In the genomic region with DNA sequence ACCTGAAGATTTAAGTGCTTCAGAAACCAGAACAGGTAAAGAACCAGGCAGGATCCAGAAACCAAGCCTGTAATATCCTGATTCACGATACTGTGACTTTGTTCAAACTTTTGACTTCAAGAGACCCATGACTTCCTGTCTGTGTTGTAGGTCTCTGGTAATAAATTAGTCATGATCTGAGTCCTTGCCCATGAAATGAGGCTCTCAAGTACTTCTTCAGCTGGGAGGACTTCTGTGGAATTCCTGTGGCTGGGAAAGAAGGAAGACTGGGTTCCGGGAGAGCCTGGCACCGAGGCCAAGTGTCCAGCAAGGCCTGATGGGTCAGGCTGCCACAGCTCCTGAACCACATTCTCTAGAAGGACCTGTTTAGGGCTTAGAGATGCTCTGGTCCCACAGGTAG, we compare ENCODE assay signal across 22 mouse cellular contexts. TPM values are rescaled to one million over a fixed set of nuclear protein-coding genes. Genes with fewer than 3 reads are reported as not detected.
DNase-seq lines count a peak whose midpoint lies in the region; ATAC-seq and TF ChIP-seq lines count a peak whose summit lies in the region.
"Had no signal": no experiment of that assay in that cellular context is flagged by ENCODE, and none has a peak within 500 bp of the region (broad histone marks: within the 10 kb centered on the region; RNA-seq: fewer than 3 reads in every experiment).

No protein-coding gene starts in this region.

- H3K36me3 ChIP-seq in lung, postnatal 0 days (ENCODE audit: insufficient read depth, low read length) = no peaks in the 10 kb centered on the region
- H3K36me3 ChIP-seq in macrophage (ENCODE audit: inconsistent target) = peaks cover 34% of the 10 kb centered on the region
- H3K36me3 ChIP-seq in midbrain, embryonic 16.5 days (ENCODE audit: control insufficient read depth, insufficient read depth, low read length) = 0 out of 2 replicates have a peak, but pooled peaks cover 2% of the 10 kb centered on the region
- H3K36me3 ChIP-seq: forebrain, embryonic 15.5 days had no signal

- H3K4me1 ChIP-seq in lung, postnatal 0 days (ENCODE audit: insufficient read depth, low read depth, low read length) = no peaks in the 10 kb centered on the region
- no peaks in the 10 kb centered on the region for H3K4me1 ChIP-seq in midbrain, embryonic 16.5 days (ENCODE audit: control insufficient read depth, insufficient read depth, low read length)
- H3K4me1 ChIP-seq: embryonic facial prominence, embryonic 13.5 days; embryonic facial prominence, embryonic 15.5 days; forebrain, embryonic 13.5 days; forebrain, embryonic 15.5 days had no signal

- no peak overlapping the region for H3K4me3 ChIP-seq in lung, postnatal 0 days (ENCODE audit: low read depth, low read length)
- no peak overlapping the region for H3K4me3 ChIP-seq in macrophage (ENCODE audit: inconsistent target)
- no peak overlapping the region for H3K4me3 ChIP-seq in midbrain, embryonic 16.5 days (ENCODE audit: low read depth, low read length)
- H3K4me3 ChIP-seq: embryonic facial prominence, embryonic 13.5 days; embryonic facial prominence, embryonic 15.5 days; forebrain, embryonic 13.5 days; forebrain, embryonic 15.5 days had no signal

- WGBS in lung, postnatal 0 days = 53% methylated on average over 3 of the region's 3 CpGs
- WGBS in macrophage (ENCODE audit: missing documents) = 87% methylated on average over 3 of the region's 3 CpGs
- WGBS in midbrain, embryonic 16.5 days = 88% methylated on average over 3 of the region's 3 CpGs

- ATAC-seq in lung, postnatal 0 days = peak; percentile 80
- no peak for ATAC-seq in erythroblast, adult 5-6 weeks (replicated peaks; ENCODE audit: low FRiP score, poor library complexity, severe bottlenecking)
- ATAC-seq in midbrain, embryonic 16.5 days = no peak
- ATAC-seq: forebrain, embryonic 13.5 days; forebrain, embryonic 15.5 days; forebrain, postnatal 0 days had no signal

- H3K79me2 ChIP-seq in macrophage (ENCODE audit: inconsistent target) = peaks cover 19% of the 10 kb centered on the region

- no peak overlapping the region for H3K4me2 ChIP-seq in lung, postnatal 0 days (replicated peaks; ENCODE audit: low read depth, low read length)
- no peak overlapping the region for H3K4me2 ChIP-seq in midbrain, embryonic 16.5 days (ENCODE audit: low read length)
- H3K4me2 ChIP-seq: embryonic facial prominence, embryonic 13.5 days; embryonic facial prominence, embryonic 15.5 days; forebrain, embryonic 13.5 days; forebrain, embryonic 15.5 days had no signal

- H3K9me3 ChIP-seq in lung, postnatal 0 days (ENCODE audit: low read length) = no peaks in the 10 kb centered on the region
- no peaks in the 10 kb centered on the region for H3K9me3 ChIP-seq in midbrain, embryonic 16.5 days (replicated peaks; ENCODE audit: control insufficient read depth, low read length, poor library complexity, severe bottlenecking)
- H3K9me3 ChIP-seq: embryonic facial prominence, embryonic 13.5 days; embryonic facial prominence, embryonic 15.5 days; forebrain, embryonic 13.5 days; forebrain, embryonic 15.5 days had no signal

- no peak for TF ChIP-seq CTCF in lung, postnatal 0 days (IDR thresholded peaks at IDR 0.05)

- no peak overlapping the region for H3K9ac ChIP-seq in lung, postnatal 0 days (replicated peaks; ENCODE audit: low read depth)
- no peak overlapping the region for H3K9ac ChIP-seq in midbrain, embryonic 16.5 days (ENCODE audit: low read depth, low read length)
- H3K9ac ChIP-seq: embryonic facial prominence, embryonic 13.5 days; embryonic facial prominence, embryonic 15.5 days; forebrain, embryonic 13.5 days; forebrain, embryonic 15.5 days; forebrain, postnatal 0 days had no signal

- H3K27me3 ChIP-seq in lung, postnatal 0 days (replicated peaks; ENCODE audit: insufficient read depth, low read length) = no peaks in the 10 kb centered on the region
- no peaks in the 10 kb centered on the region for H3K27me3 ChIP-seq in midbrain, embryonic 16.5 days (ENCODE audit: control insufficient read depth, insufficient read depth, low read depth, low read length)
- H3K27me3 ChIP-seq: embryonic facial prominence, embryonic 13.5 days; embryonic facial prominence, embryonic 15.5 days; forebrain, embryonic 13.5 days; forebrain, embryonic 15.5 days had no signal

- TF ChIP-seq EP300 in lung, postnatal 0 days (IDR thresholded peaks at IDR 0.05) = peak; percentile 75

- peak; percentile 73 for DNase-seq in lung, postnatal 0 days (ENCODE audit: low spot score)
- DNase-seq in lung, postnatal 25 days (ENCODE audit: low spot score) = no peak
- DNase-seq in 3134 (ENCODE audit: extremely low read depth, insufficient read length, low spot score) = peak; percentile 61
- DNase-seq in 3T3-L1 (ENCODE audit: low read depth, low spot score) = peak; percentile 72
- DNase-seq: adrenal gland, adult 8-10 months; adrenal gland, postnatal 14 days; adrenal gland, postnatal 36 days; cerebellum, adult 11 months; cerebellum, adult 18-20 months; cerebellum, adult 8-10 months; cerebellum, adult 9-11 months; cerebellum, postnatal 14 days; cerebellum, postnatal 36 days; embryo, embryonic 11 days; forebrain, postnatal 0 days had no signal

- peak overlapping the region; percentile 20; the same call in 1 of the 2 replicates for H3K27ac ChIP-seq in lung, postnatal 0 days (ENCODE audit: low read length)
- H3K27ac ChIP-seq in macrophage = peak overlapping the region; percentile 24
- no peak overlapping the region for H3K27ac ChIP-seq in midbrain, embryonic 16.5 days (ENCODE audit: low read length)
- H3K27ac ChIP-seq: embryonic facial prominence, embryonic 13.5 days; embryonic facial prominence, embryonic 15.5 days; forebrain, embryonic 13.5 days; forebrain, embryonic 15.5 days had no signal

RNA-seq across cellular contexts. Expression of a gene that starts 19.4 kb away (rescaled TPM):
- polyA plus RNA-seq in lung, postnatal 0 days (2015; fragmentation: Nextera tagmentation; extraction: Ambion mirVana) = 22.3 and 23.6 TPM in 2 replicates
- total RNA-seq in macrophage (2018; cell fraction: chromatin; rRNA removed) = 100 to 1,000 TPM in 20 of 26 experiments, 10 to 100 TPM in 6; 43.4 to 244 (median 138) TPM
- total RNA-seq in macrophage (2018; cell fraction: cytosol; rRNA removed) = 100 to 1,000 TPM; 176 to 352 (median 243) TPM
- total RNA-seq in macrophage (2018; cell fraction: nucleus; rRNA removed) = 100 to 1,000 TPM; 107 to 327 (median 236) TPM
- polyA plus RNA-seq in macrophage (2018) = 161 to 284 TPM (median 167 TPM) in 3 replicates
- 2.3 and 10.9 TPM in 2 replicates for total RNA-seq in erythroblast, adult 5-6 weeks (2015; ENCODE audit: low replicate concordance)
- 2.3 and 4.2 TPM in 2 replicates for total RNA-seq in erythroblast, adult 5-6 weeks (2017; ENCODE audit: low replicate concordance)
- 12.7 TPM in 2 replicates for polyA plus RNA-seq in midbrain, embryonic 16.5 days (2015; fragmentation: Nextera tagmentation; extraction: Ambion mirVana)

RNA-seq across cellular contexts. Expression of a gene that starts 47.8 kb away (rescaled TPM):
- 3.4 and 4.3 TPM in 2 replicates for polyA plus RNA-seq in lung, postnatal 0 days (2015; fragmentation: Nextera tagmentation; extraction: Ambion mirVana)
- 10 to 100 TPM in 22 of 26 experiments, 1 to 10 TPM in 4; 1.8 to 34.8 (median 24.6) TPM for total RNA-seq in macrophage (2018; cell fraction: chromatin; rRNA removed)
- total RNA-seq in macrophage (2018; cell fraction: cytosol; rRNA removed) = 1 to 10 TPM in 24 of 26 experiments, under 1 TPM in 2; 0.62 to 3.8 (median 2.2) TPM
- 10 to 100 TPM in 16 of 26 experiments, 1 to 10 TPM in 10; 2.5 to 22.5 (median 12.6) TPM for total RNA-seq in macrophage (2018; cell fraction: nucleus; rRNA removed)
- polyA plus RNA-seq in macrophage (2018) = 2.3 to 3.5 TPM (median 2.8 TPM) in 3 replicates
- 0.63 and 0.77 TPM in 2 replicates for total RNA-seq in erythroblast, adult 5-6 weeks (2015; ENCODE audit: low replicate concordance)
- 0.84 and 1.9 TPM in 2 replicates for total RNA-seq in erythroblast, adult 5-6 weeks (2017; ENCODE audit: low replicate concordance)
- 6.6 and 6.7 TPM in 2 replicates for polyA plus RNA-seq in midbrain, embryonic 16.5 days (2015; fragmentation: Nextera tagmentation; extraction: Ambion mirVana)
